Mouse (Mus musculus) large intestine, adult 2 months (tissue): ENCODE results near the gene Ubl3. TPM values are rescaled to one million over a fixed set of nuclear protein-coding genes. Genes with fewer than 3 reads are reported as not detected.

Experiments
- DNase-seq: peaks from one replicate; pipeline ENCODE4 v3.0.0-alpha.2; 2012; ENCODE audit warnings: low read depth, low spot score
- WGBS: fragments of 180-500 bp; shearing (Covaris S2); methylation state at CpG from one replicate; pipeline ENCODE4 v1.1.7; 2018; 5-methylcytosine and 5-hydroxymethylcytosine counted together
- polyA plus RNA-seq: library from polyadenylated mRNA; depleted of rRNA; stranded (reverse); fragments of >200 nt; gene quantifications from 2 replicates; pipeline ENCODE4 v1.2.3, GENCODE M21; 2012

Ubl3 gene
- polyA plus RNA-seq, 1 experiment: 52.8 TPM

GRCm38 (mm10) chr5:148534644-148535043, 17.9 kb downstream of the Ubl3 start:
- no peak for DNase-seq
- 70% methylated on average over 3 of the region's 3 CpGs for WGBS

- no peak for DNase-seq
- 91% methylated on average over 2 of the region's 2 CpGs for WGBS
These were observed 18.7 kb downstream of the Ubl3 start for GRCm38 (mm10) chr5:148533924-148534323.

GRCm38 (mm10) chr5:148532201-148532600, 20.4 kb downstream of the Ubl3 start:
- no peak for DNase-seq
- WGBS: 48% methylated on average over 5 of the region's 5 CpGs

GRCm38 (mm10) chr5:148527632-148528031, 25.0 kb downstream of the Ubl3 start:
- WGBS: 10% methylated on average over 6 of the region's 6 CpGs
- no peak for DNase-seq

- WGBS: 62% methylated on average over 8 of the region's 8 CpGs
- no peak for DNase-seq
These were observed 26.0 kb downstream of the Ubl3 start for GRCm38 (mm10) chr5:148526631-148527030.

- 81% methylated on average over 5 of the region's 5 CpGs for WGBS
- DNase-seq: no peak
These were observed 29.2 kb downstream of the Ubl3 start for GRCm38 (mm10) chr5:148523202-148523971.

- 49% methylated on average over 3 of the region's 3 CpGs for WGBS
- DNase-seq: no peak
These were observed 30.2 kb downstream of the Ubl3 start for GRCm38 (mm10) chr5:148522378-148522777.

- no peak for DNase-seq
- 65% methylated on average over 4 of the region's 4 CpGs for WGBS
These were observed 35.1 kb downstream of the Ubl3 start for GRCm38 (mm10) chr5:148517445-148517844.

- 55% methylated on average over 5 of the region's 5 CpGs for WGBS
- DNase-seq: no peak
These were observed 40.4 kb downstream of the Ubl3 start for GRCm38 (mm10) chr5:148512042-148512640.

GRCm38 (mm10) chr5:148510265-148510664, 42.3 kb downstream of the Ubl3 start:
- DNase-seq: no peak
- 72% methylated on average over 2 of the region's 2 CpGs for WGBS

- 65% methylated on average over 7 of the region's 7 CpGs for WGBS
These were observed 42.9 kb downstream of the Ubl3 start for GRCm38 (mm10) chr5:148509731-148510130.

GRCm38 (mm10) chr5:148508901-148509604, 43.5 kb downstream of the Ubl3 start:
- WGBS: 61% methylated on average over 11 of the region's 11 CpGs

More at GRCm38 (mm10) chr5:148509731-148510130, 42.9 kb downstream of the Ubl3 start:
- DNase-seq: no peak

GRCm38 (mm10) chr5:148505381-148505780, 47.2 kb downstream of the Ubl3 start:
- no peak for DNase-seq
- 94% methylated on average over 17 of the region's 17 CpGs for WGBS

More at GRCm38 (mm10) chr5:148508901-148509604, 43.5 kb downstream of the Ubl3 start:
- no peak for DNase-seq

GRCm38 (mm10) chr5:148502237-148502636, 50.4 kb downstream of the Ubl3 start:
- WGBS: 96% methylated on average over 6 of the region's 6 CpGs
- no peak for DNase-seq

- 83% methylated on average over 6 of the region's 6 CpGs for WGBS
- no peak for DNase-seq
These were observed 51.2 kb downstream of the Ubl3 start for GRCm38 (mm10) chr5:148501228-148501957.

GRCm38 (mm10) chr5:148500516-148500915, 52.1 kb downstream of the Ubl3 start:
- WGBS: 78% methylated on average over 8 of the region's 8 CpGs
- no peak for DNase-seq

- WGBS: 74% methylated on average over 5 of the region's 5 CpGs
These were observed 53.0 kb downstream of the Ubl3 start for GRCm38 (mm10) chr5:148499616-148500015.

GRCm38 (mm10) chr5:148495991-148496390, 56.6 kb downstream of the Ubl3 start:
- WGBS: 83% methylated on average over 6 of the region's 6 CpGs
- DNase-seq: no peak

More at GRCm38 (mm10) chr5:148499616-148500015, 53.0 kb downstream of the Ubl3 start:
- DNase-seq: no peak

GRCm38 (mm10) chr5:148495173-148495572, 57.4 kb downstream of the Ubl3 start:
- WGBS: 15% methylated on average over 10 of the region's 10 CpGs
- no peak for DNase-seq

GRCm38 (mm10) chr5:148494249-148494648, 58.3 kb downstream of the Ubl3 start:
- no peak for DNase-seq
- 92% methylated on average over 5 of the region's 5 CpGs for WGBS
